ENCODE assay signal across 10 mouse cellular contexts in the genomic region with DNA sequence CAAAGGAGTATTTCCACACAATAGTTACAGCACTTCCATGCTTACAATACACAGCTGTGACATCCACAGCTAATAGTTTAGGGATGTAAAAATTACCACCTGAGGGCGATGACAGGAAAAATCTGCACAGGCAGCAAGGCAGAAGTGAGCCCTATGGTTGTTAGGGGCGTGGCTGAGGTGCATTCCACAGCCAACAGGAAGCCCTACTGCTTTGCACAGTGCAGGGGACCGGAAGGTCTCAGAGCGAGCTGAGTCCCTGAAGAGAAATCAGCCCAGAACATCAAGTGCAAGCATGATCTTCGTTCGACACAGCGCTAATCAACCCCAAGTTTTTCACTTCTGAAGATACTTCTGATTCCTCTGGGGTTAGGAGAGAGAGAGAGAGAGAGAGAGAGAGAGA. TPM values are rescaled to one million over a fixed set of nuclear protein-coding genes. Genes with fewer than 3 reads are reported as not detected.
A peak's percentile ranks its signal among the peaks of the same experiment; 100 is the strongest.
DNase-seq lines count a peak whose midpoint lies in the region; ATAC-seq and TF ChIP-seq lines count a peak whose summit lies in the region.
"Had no signal": no experiment of that assay in that cellular context is flagged by ENCODE, and none has a peak within 500 bp of the region (broad histone marks: within the 10 kb centered on the region; RNA-seq: fewer than 3 reads in every experiment).

No protein-coding gene starts in this region.

- in situ Hi-C loops in ES-E14 (cut with MboI; ENCODE audit: low sequenced_read_pairs in 2 of 2, unreplicated experiment in 2 of 2) = no loop called here

- ATAC-seq in hematopoietic stem cell, adult 5-6 weeks (replicated peaks in 1 of 2; ENCODE audit: insufficient read depth in 1 of 2, low FRiP score in 2 of 2, low TSS enrichment in 1 of 2, low read depth in 1 of 2, poor library complexity in 2 of 2, severe bottlenecking in 2 of 2) = peak; percentile 96 to 99
- no peak for ATAC-seq in midbrain, embryonic 14.5 days (ENCODE audit: low FRiP score, low TSS enrichment)

- 57% methylated on average over 7 of the region's 7 CpGs for WGBS in midbrain, embryonic 14.5 days

- no peaks in the 10 kb centered on the region for H3K36me3 ChIP-seq in ES-E14 (ENCODE audit: control insufficient read depth, insufficient read depth, low read length, poor library complexity, severe bottlenecking)
- H3K36me3 ChIP-seq in midbrain, embryonic 14.5 days (ENCODE audit: control insufficient read depth, insufficient read depth, low read length) = no peaks in the 10 kb centered on the region
- H3K36me3 ChIP-seq: embryonic facial prominence, embryonic 15.5 days had no signal

- no peak overlapping the region for H3K9ac ChIP-seq in ES-E14 (ENCODE audit: insufficient read depth, low read depth, low read length, poor library complexity, severe bottlenecking)
- H3K9ac ChIP-seq in midbrain, embryonic 14.5 days (replicated peaks; ENCODE audit: low read length) = no peak overlapping the region
- H3K9ac ChIP-seq: embryonic facial prominence, embryonic 15.5 days had no signal

- no peak overlapping the region for H3K4me3 ChIP-seq in ES-E14 (ENCODE audit: insufficient read depth in 1 of 2, low read depth in 1 of 2, low read length in 2 of 2, poor library complexity in 1 of 2, severe bottlenecking in 1 of 2)
- H3K4me3 ChIP-seq in midbrain, embryonic 14.5 days (replicated peaks; ENCODE audit: low read depth, low read length) = no peak overlapping the region
- H3K4me3 ChIP-seq: embryonic facial prominence, embryonic 15.5 days; myocyte had no signal

- DNase-seq in 416B (ENCODE audit: low read depth) = peak; percentile 40
- DNase-seq in ES-E14 (ENCODE audit: low read depth, low spot score) = peak; percentile 45
- peak; percentile 18 for DNase-seq in mesoderm, embryonic 11.5 days (ENCODE audit: low read depth, low spot score)
- no peak for DNase-seq in layer of hippocampus, adult 8-10 months (ENCODE audit: low spot score in 2 of 2)
- no peak for DNase-seq in midbrain, embryonic 14.5 days
- DNase-seq in layer of hippocampus, postnatal 36 days = no peak
- no peak for DNase-seq in layer of hippocampus, postnatal 14 days (ENCODE audit: low spot score in 2 of 2)

- H3K27ac ChIP-seq in ES-E14 (ENCODE audit: insufficient read depth, low read depth, low read length, poor library complexity, severe bottlenecking) = no peak overlapping the region; the same call in 1 of the 2 replicates
- no peak overlapping the region for H3K27ac ChIP-seq in midbrain, embryonic 14.5 days (replicated peaks; ENCODE audit: low read depth, low read length)
- H3K27ac ChIP-seq: embryonic facial prominence, embryonic 15.5 days had no signal

- no peaks in the 10 kb centered on the region for H3K9me3 ChIP-seq in ES-E14 (ENCODE audit: control insufficient read depth, insufficient read depth, low read depth, low read length)
- no peaks in the 10 kb centered on the region for H3K9me3 ChIP-seq in midbrain, embryonic 14.5 days (ENCODE audit: control insufficient read depth, low read length)
- H3K9me3 ChIP-seq: embryonic facial prominence, embryonic 15.5 days had no signal

- peaks cover 4 to 5% of the 10 kb centered on the region in 2 experiments for H3K4me1 ChIP-seq in ES-E14 (ENCODE audit: control insufficient read depth in 2 of 2, insufficient read depth in 2 of 2, low read length in 2 of 2, poor library complexity in 1 of 2)
- no peaks in the 10 kb centered on the region for H3K4me1 ChIP-seq in midbrain, embryonic 14.5 days (ENCODE audit: control insufficient read depth, insufficient read depth, low read length)
- H3K4me1 ChIP-seq: embryonic facial prominence, embryonic 15.5 days had no signal

- H3K27me3 ChIP-seq in midbrain, embryonic 14.5 days (ENCODE audit: control insufficient read depth, insufficient read depth, low read length) = no peaks in the 10 kb centered on the region
- H3K27me3 ChIP-seq: embryonic facial prominence, embryonic 15.5 days had no signal

- H3K4me2 ChIP-seq in midbrain, embryonic 14.5 days (ENCODE audit: low read length) = no peak overlapping the region
- H3K4me2 ChIP-seq: embryonic facial prominence, embryonic 15.5 days had no signal

TF ChIP-seq in ES-E14, 5 proteins besides CTCF, POLR2A, EP300 and RAD21:
- TF ChIP-seq HCFC1 (IDR thresholded peaks at IDR 0.05; ENCODE audit: borderline replicate concordance, insufficient read depth, low read length) = no peak
- no peak for TF ChIP-seq MAFK (IDR thresholded peaks at IDR 0.05; ENCODE audit: insufficient read depth, low read depth, low read length)
- no peak for TF ChIP-seq CHD2 (IDR thresholded peaks at IDR 0.05; ENCODE audit: low read depth, low read length)
- no peak for TF ChIP-seq ZNF384 (IDR thresholded peaks at IDR 0.05; ENCODE audit: low read depth, low read length)
- no peak for TF ChIP-seq ZC3H11A (IDR thresholded peaks at IDR 0.05; ENCODE audit: borderline replicate concordance, low read depth, low read length)

RNA-seq across cellular contexts. Expression of gene Acp6, which starts 34.4 kb away (rescaled TPM):
- 152 and 242 TPM in 2 replicates for total RNA-seq in ES-E14 (2012; rRNA removed)
- 37.5 and 37.9 TPM in 2 replicates for total RNA-seq in hematopoietic stem cell, adult 5-6 weeks (2017)
- total RNA-seq in layer of hippocampus, adult 8-10 months (2022) = 10 to 100 TPM; 31.7 to 40.8 (median 37.7) TPM
- polyA plus RNA-seq in midbrain, embryonic 14.5 days (2014; fragmentation: Nextera tagmentation; extraction: Ambion mirVana) = 11.4 and 11.7 TPM in 2 replicates
- total RNA-seq in layer of hippocampus, postnatal 36 days (2021) = 10 to 100 TPM; 31.8 to 36.3 TPM
- 10 to 100 TPM; 20.7 to 22.1 TPM for total RNA-seq in layer of hippocampus, postnatal 14 days (2021)

Comparison
In these comparisons a context has a peak if more than half of its experiments do, and no peak if none do; other contexts are left out.
1. DNase-seq: peak in 416B (single experiment), ES-E14 (single experiment) and mesoderm, embryonic 11.5 days (single experiment); none in layer of hippocampus, adult 8-10 months (0 of 2), midbrain, embryonic 14.5 days (single experiment), layer of hippocampus, postnatal 36 days (0 of 2) and layer of hippocampus, postnatal 14 days (0 of 2).